Mouse (Mus musculus) frontal cortex, postnatal 36 days (tissue): ENCODE results near the gene Kcnj9.
A peak's percentile ranks its signal among the peaks of the same experiment; 100 is the strongest.

ENCODE experiments used
- DNase-seq, 2 experiments: peaks; one replicate each; pipeline ENCODE4 v3.0.0; 2022; ENCODE audit warnings: low spot score in 2 of 2

Kcnj9 gene

DNA sequence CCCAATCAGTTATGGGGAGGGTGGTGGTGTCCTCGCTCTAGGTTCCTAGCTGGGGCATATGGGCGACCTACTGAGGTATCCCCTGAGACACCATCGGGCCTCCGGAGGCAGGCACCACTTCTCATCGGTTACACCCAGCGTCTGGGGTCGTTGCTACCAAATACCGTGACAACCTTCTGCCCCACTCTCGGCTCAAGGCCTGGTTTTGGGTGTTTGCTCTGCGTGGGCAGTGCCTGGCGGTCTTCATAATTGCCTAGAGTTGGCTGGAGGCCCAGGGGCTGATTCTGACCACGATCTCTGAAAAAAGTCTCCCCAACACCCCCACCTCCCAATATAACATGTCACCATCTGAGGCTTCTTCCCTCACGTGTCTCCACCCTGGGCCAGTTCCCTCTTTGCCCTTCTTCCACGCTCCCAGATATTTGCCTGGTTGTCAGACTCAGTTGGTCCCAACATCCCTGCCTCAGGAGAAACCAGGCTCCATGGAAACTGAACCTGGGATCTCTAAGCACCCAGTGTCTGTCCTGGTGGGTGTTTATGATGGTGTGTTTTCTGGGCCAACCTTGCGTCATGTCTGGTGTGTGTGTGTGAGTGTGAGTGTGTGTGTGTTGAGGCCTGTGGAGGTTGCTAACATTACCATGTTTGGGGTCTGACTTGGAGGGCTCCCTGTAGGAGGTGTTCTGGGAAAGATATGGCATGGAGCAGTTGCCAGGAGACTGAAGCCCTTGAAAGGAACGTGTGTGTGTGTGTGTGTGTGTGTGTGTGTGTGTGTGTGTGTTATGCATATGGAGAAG is 16.2 kb downstream of the Kcnj9 start:
- no peak for DNase-seq

DNA sequence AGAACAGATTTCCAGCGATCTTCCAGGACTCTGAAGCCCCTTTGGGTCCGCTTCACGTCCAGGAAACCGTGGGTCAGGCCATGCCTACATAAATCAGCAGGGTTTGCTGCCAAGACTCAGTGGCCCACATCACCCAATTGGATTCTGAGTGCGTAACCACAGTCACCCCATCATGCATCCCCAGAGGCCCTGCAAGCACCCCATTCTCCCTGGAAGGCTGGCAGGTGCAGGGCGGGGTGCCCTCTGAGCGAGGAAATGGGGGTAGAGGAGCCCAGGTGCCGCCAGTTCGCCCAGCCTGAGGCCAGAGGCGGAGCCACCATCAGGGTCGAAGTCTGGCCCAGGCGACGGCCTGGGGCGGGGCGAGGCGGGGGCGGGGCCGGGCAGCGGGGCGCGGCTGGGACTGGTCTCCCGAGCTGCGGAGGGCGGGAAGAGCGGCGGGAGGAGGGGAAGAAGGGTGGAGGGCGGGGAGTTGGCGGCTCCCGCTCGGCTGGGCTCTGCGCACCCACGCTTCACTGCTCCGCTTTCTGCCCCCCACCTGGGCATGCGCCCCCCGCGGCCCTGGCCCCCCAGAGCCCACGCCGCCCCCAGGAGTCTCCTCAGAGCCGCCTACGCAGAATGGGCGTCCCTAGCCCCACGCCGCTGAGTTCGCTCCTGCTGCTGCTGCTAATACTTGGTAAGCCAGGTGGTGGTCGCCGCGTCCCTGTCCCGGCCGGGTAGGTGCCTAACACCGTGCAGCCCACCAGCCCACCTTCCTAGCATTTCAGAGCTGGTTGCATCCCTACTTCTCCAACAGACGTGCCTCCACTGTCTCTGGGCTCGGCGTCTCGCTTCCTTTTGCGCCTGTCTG is 17.0 kb downstream of the Kcnj9 start:
- no peak for DNase-seq

DNA sequence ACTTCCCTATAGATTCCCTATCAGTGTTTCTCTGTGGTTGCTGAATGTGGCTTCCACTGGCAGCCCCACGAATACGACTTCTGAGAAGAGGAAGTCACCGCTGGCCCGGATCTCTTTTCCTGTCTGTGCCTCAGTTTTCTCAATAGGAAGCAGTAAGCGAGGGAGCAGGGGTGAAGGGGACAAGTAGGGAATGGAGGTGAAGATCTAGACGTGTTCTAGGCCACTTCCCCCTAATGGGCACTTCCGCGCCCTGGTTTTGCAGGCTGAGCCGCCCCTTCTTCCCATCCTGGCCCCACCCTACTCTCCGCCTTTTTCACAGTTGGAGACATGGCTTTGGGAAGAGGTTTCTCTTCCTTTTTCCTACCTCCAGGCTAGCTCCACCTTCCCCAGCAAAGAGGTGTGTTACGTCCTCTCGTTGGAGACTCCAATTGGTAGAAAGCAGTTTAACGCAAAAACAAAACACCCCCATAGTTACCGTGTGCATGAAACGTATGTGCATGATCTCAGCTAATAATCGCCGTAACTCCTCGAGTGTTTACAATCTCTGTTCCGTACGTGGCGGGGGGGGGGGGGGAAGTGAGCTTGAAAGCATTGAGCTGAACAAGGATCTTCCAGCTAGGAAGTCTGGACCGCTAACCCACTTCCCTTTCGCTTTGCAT is 17.7 kb downstream of the Kcnj9 start:
- no peak for DNase-seq

- DNase-seq = peak; percentile 89 to 93
Measured at GRCm38 (mm10) chr1:172309699-172310398, 19.3 kb downstream of the Kcnj9 start.

GRCm38 (mm10) chr1:172308409-172308808 is 20.7 kb downstream of the Kcnj9 start:
- DNase-seq = no peak

GRCm38 (mm10) chr1:172307936-172308335 is 21.2 kb downstream of the Kcnj9 start:
- no peak for DNase-seq

DNA sequence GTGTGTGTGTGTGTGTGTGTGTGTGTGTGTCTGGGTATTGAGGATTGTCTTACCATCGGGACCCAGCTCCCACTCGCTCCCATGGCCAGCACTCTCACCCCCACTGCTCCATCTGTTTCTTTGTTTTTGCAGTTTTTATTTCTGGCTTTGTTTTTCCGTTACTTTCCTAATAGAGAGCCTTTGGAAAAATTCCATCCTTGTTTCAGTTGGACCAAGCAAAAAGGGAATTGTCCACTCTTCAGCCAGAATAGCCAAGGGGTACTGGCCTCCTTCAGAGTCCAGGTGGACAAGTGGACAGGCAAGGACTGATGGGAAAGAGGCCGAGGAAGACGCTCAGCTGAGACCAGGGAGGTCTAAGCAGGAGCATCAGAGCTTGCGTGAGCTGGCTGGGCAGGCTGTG is 22.2 kb downstream of the Kcnj9 start:
- DNase-seq = no peak

GRCm38 (mm10) chr1:172306196-172306595 is 22.9 kb downstream of the Kcnj9 start:
- no peak for DNase-seq

- DNase-seq = no peak
Measured at GRCm38 (mm10) chr1:172305635-172306034, 23.5 kb downstream of the Kcnj9 start.

- DNase-seq = no peak
Measured at GRCm38 (mm10) chr1:172305153-172305552, 24.0 kb downstream of the Kcnj9 start.

GRCm38 (mm10) chr1:172304443-172304842 is 24.7 kb downstream of the Kcnj9 start:
- no peak for DNase-seq

- no peak for DNase-seq
Measured at GRCm38 (mm10) chr1:172302851-172303250, 26.3 kb downstream of the Kcnj9 start.

DNA sequence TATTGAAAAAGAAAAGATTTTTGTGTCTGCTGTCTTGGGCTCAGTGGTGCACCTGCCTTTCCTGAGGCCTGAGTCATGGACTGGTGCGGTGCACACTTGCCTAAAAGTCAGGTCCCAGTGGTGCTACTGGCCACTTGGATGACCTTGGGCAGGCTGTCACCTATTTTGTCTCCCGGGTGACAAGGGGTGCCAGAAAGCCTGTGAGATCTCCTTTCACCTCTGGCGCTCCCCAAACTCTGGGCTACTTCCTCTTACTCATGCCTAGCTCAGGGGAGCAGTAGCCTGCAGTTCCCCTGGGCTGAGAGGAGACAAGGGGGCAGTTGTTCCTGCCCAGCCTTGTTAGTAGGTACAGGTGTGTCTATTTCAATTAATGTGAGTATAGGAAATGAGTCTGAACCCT is 26.8 kb downstream of the Kcnj9 start:
- no peak for DNase-seq

- no peak for DNase-seq
Measured at GRCm38 (mm10) chr1:172301180-172301579, 27.9 kb downstream of the Kcnj9 start.

DNA sequence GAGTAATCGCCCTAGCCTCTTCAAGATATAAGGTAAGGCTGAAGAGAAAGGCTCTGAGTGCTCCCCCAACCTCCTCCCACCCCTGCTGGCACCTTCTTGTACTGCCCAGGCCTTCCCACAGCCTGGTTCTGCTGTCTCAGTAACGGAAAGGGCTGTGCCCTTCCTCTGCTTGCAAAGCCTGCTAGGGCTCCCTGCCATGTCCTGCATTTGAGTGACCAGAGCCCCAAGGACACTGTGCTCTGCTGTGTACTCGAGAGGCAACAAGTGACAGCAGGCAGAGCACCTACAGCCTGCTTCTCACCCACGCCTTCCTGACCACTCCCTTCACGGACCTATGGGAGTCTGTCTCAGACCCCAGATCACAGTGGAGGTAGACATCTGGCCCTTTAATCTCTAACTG is 28.9 kb downstream of the Kcnj9 start:
- no peak for DNase-seq

DNA sequence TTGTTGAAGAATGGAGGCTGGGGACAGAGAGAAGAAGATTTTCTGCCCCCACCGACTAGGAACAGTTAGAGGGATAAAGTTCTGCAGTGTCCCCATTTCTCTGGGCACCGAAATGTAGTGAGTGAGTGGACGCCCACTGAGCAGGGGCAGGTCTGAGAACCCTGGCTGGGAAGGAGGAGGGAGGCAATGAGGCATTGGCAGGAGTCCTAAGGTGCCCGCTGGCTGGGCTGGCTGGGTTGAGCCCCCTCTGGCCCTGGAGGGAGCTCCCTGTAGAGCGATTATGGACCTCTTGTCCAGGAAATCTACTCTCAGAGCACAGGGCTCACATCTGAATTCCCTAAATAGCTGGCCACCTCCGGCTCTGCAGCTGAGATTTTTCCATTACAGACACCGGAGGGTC is 29.6 kb downstream of the Kcnj9 start:
- DNase-seq = no peak

- peak in 1 of 2 experiments; percentile 73 for DNase-seq
Measured at GRCm38 (mm10) chr1:172297611-172298537, 31.2 kb downstream of the Kcnj9 start, which contains the start of gene Atp1a2. TSS of gene Atp1a2 (minus strand) at chr1:172298064.

DNA sequence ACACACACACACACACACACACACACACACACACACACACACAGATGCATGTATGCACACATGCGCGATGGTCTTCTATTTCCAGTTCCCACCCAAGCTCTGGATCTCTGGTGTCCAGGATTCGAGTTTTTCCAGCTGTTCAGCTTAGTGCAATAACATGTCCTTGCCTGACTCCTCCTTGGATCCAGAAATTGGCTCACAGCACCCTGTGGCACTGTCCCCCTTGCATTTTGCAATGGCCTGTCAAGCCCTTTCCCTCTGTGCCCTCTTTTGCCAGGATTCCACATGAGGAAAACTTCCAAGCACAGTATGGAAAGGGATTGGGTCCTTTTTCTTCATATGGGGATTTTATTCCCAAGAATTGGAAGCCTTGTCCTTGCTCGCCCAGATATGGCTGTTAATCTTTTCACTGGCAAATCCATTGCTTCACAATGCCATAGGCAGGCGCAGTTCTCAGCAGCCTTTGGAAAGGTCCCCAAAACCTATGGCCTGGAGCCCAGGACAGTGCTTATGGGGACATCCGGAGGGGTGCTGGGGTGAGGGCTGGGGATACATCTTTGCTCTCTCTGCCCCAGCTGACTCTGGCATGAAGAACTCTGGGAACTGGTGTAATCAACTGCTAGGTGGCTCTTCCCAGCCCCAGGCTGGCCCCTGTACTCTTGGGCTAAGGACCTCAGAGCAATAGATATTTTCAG is 32.2 kb downstream of the Kcnj9 start:
- DNase-seq = no peak

GRCm38 (mm10) chr1:172295751-172296197 is 33.3 kb downstream of the Kcnj9 start:
- no peak for DNase-seq

- no peak for DNase-seq
Measured at GRCm38 (mm10) chr1:172293449-172293848, 35.7 kb downstream of the Kcnj9 start.
